Mouse (Mus musculus) erythroblast, embryonic 14.5 days (primary cell): ENCODE results near the gene Col25a1. TPM values are rescaled to one million over a fixed set of nuclear protein-coding genes. Genes with fewer than 3 reads are reported as not detected.

ENCODE experiments used
- H3K27me3 ChIP-seq: 2 replicates; pipeline ENCODE4 v1.6.1; 2012; ENCODE audit warnings: inconsistent platforms; ENCODE audit not compliant: control insufficient read depth
- H3K36me3 ChIP-seq: 2 replicates; pipeline ENCODE4 v1.6.1; 2012; ENCODE audit warnings: mild to moderate bottlenecking, inconsistent platforms; ENCODE audit not compliant: control insufficient read depth
- H3K4me1 ChIP-seq: 2 replicates; pipeline ENCODE4 v1.6.1; 2012; ENCODE audit warnings: inconsistent platforms; ENCODE audit not compliant: control insufficient read depth
- H3K4me3 ChIP-seq: replicated peaks from 2 replicates; pipeline ENCODE3; 2012; ENCODE audit warnings: moderate library complexity, mild to moderate bottlenecking, inconsistent platforms
- H3K9me3 ChIP-seq: 2 replicates; pipeline ENCODE4 v1.6.1; 2012; ENCODE audit warnings: low read length, inconsistent platforms, mixed read lengths; ENCODE audit not compliant: control insufficient read depth
- GATA1 ChIP-seq: IDR thresholded peaks from 2 replicates; pipeline ENCODE4 v1.6.1; 2012; ENCODE audit warnings: low read length, inconsistent platforms, mixed read lengths
- TAL1 ChIP-seq: IDR thresholded peaks from 3 replicates; pipeline ENCODE4 v1.6.1; 2012; ENCODE audit warnings: low read length, inconsistent platforms, mixed read lengths
- polyA plus RNA-seq: library from polyadenylated mRNA; stranded (reverse); fragments of >175 nt; gene quantifications from 2 replicates; pipeline ENCODE4 v1.2.3, GENCODE M21; 2012

Col25a1 gene
- polyA plus RNA-seq, 1 experiment = 0.01 TPM

DNA sequence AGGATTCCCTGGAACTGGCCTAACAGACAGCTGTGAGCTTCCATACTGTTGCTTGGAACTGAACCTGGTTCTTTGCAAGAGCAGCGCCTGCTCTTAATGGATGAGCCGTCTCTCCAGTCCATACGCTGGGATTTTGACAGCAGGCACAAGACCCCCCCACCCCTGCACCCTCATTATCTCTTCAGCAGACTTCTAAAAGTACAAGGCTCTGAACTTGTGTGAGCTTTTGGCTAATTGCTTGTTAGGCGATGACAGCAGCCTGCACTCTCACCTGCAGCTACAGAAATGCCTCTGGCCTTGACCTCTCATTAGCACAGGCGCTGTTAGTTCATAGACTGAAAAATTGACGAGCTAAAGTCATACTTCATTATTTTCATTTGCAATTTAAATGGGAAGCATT, 14.4 kb upstream of the Col25a1 start:
- Histone ChIP-seq H3K36me3 (no peaks in the 10 kb centered on the region), H3K27me3 (no peaks in the 10 kb centered on the region), H3K4me1 (no peaks in the 10 kb centered on the region), H3K4me3 (no peak overlapping the region), H3K9me3 (no peaks in the 10 kb centered on the region)
- TF ChIP-seq GATA1 (no peak), TAL1 (no peak)

DNA sequence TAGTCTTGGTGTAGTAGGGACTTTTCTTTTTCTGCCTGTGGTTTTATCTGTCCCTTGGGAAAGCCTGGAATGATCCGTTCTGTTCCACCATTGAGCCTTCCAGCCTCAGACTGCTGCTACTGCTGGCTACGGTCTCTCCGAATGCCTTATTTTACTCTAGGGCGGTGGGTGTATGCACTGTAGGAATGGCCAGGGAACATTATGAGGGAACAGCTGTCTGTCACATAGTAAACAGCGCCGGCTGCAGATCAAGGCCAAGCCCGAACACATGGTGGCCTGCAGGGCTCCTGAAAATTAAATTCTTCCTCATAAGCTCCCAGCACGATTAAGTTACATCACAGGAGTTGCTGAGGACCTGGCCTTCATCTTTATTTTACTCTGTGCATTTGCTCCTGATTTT, 3.5 kb upstream of the Col25a1 start:
- Histone ChIP-seq H3K36me3 (no peaks in the 10 kb centered on the region), H3K9me3 (peaks cover 3% of the 10 kb centered on the region; the same call in 1 of the 2 replicates), H3K4me3 (no peak overlapping the region), H3K4me1 (no peaks in the 10 kb centered on the region), H3K27me3 (no peaks in the 10 kb centered on the region)
- TF ChIP-seq TAL1 = no peak
- TF ChIP-seq GATA1 = no peak

GRCm38 (mm10) chr3:130128564-130128963, 2.7 kb upstream of the Col25a1 start:
- Histone ChIP-seq H3K4me3 (no peak overlapping the region), H3K27me3 (no peaks in the 10 kb centered on the region), H3K36me3 (no peaks in the 10 kb centered on the region), H3K9me3 (peaks cover 3% of the 10 kb centered on the region; the same call in 1 of the 2 replicates), H3K4me1 (no peaks in the 10 kb centered on the region)
- TF ChIP-seq TAL1 (no peak), GATA1 (no peak)

- no peak overlapping the region for H3K4me3 ChIP-seq
- H3K36me3 ChIP-seq = no peaks in the 10 kb centered on the region
- H3K4me1 ChIP-seq = no peaks in the 10 kb centered on the region
- TF ChIP-seq TAL1 = no peak
- no peak for TF ChIP-seq GATA1
- H3K27me3 ChIP-seq = no peaks in the 10 kb centered on the region
- no peaks in the 10 kb centered on the region for H3K9me3 ChIP-seq
These were observed 1.6 kb upstream of the Col25a1 start for GRCm38 (mm10) chr3:130129635-130130206.

GRCm38 (mm10) chr3:130137204-130137603, 5.9 kb downstream of the Col25a1 start:
- H3K4me1 ChIP-seq = no peaks in the 10 kb centered on the region
- H3K36me3 ChIP-seq = no peaks in the 10 kb centered on the region
- H3K27me3 ChIP-seq = no peaks in the 10 kb centered on the region
- H3K9me3 ChIP-seq = peaks cover 11% of the 10 kb centered on the region
- no peak overlapping the region for H3K4me3 ChIP-seq
- TF ChIP-seq GATA1 (no peak), TAL1 (no peak)

DNA sequence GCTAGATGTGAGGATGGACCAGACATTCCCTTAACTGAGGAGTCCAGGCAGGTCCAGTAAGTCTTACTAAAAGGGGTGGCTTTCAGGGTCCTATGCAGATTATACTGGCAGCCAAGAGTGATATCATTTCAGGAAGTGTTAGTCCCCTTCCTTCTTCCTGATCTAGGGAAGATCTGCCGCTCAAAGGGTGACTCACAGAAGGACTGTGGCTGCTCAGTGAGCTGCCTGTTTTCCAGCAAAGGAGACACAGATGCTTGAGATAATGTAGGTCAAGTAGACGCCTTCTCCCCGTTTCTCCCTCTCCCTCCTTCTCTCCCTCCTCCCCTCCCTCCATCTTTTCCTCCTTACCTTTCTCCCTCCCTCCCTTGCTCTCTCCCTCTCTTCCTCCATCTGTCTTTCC, 6.3 kb downstream of the Col25a1 start:
- Histone ChIP-seq H3K27me3 (no peaks in the 10 kb centered on the region), H3K4me3 (no peak overlapping the region), H3K36me3 (no peaks in the 10 kb centered on the region), H3K4me1 (no peaks in the 10 kb centered on the region), H3K9me3 (peaks cover 15% of the 10 kb centered on the region)
- TF ChIP-seq TAL1 (no peak), GATA1 (no peak)

- no peaks in the 10 kb centered on the region for H3K36me3 ChIP-seq
- H3K9me3 ChIP-seq = peaks cover 10% of the 10 kb centered on the region
- H3K27me3 ChIP-seq = no peaks in the 10 kb centered on the region
- H3K4me3 ChIP-seq = no peak overlapping the region
- H3K4me1 ChIP-seq = no peaks in the 10 kb centered on the region
- TF ChIP-seq TAL1 = no peak
- no peak for TF ChIP-seq GATA1
These were observed 14.6 kb downstream of the Col25a1 start for GRCm38 (mm10) chr3:130145874-130146273.

GRCm38 (mm10) chr3:130147827-130148226, 16.5 kb downstream of the Col25a1 start:
- no peaks in the 10 kb centered on the region for H3K36me3 ChIP-seq
- no peaks in the 10 kb centered on the region for H3K27me3 ChIP-seq
- TF ChIP-seq TAL1 (no peak), GATA1 (no peak)
- H3K4me1 ChIP-seq = no peaks in the 10 kb centered on the region
- H3K9me3 ChIP-seq = peaks cover 2% of the 10 kb centered on the region
- H3K4me3 ChIP-seq = no peak overlapping the region

- TF ChIP-seq GATA1 = no peak
- no peak for TF ChIP-seq TAL1
- Histone ChIP-seq H3K27me3 (no peaks in the 10 kb centered on the region), H3K36me3 (no peaks in the 10 kb centered on the region), H3K9me3 (no peaks in the 10 kb centered on the region), H3K4me1 (no peaks in the 10 kb centered on the region), H3K4me3 (no peak overlapping the region)
These were observed 17.9 kb downstream of the Col25a1 start for GRCm38 (mm10) chr3:130149180-130149579.

DNA sequence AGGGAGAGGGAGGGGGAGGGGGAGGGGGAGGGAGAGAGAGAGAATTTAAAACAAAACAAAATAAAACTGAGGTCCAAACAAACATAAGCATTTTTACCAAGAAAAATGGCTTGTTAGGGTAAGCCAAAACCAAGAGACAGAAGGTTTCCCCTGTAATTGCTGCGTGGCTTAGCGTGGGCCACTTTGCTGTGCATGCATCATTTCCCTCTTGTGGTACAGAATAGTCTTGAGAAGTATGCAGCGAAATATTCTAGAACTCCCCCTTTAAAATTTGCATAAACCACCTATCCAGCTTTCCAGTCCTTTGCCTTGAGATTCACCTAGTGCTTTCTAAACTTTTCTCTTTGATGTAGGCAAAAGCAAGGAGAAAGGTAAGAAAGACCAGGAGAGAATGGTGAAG, 21.8 kb downstream of the Col25a1 start:
- H3K27me3 ChIP-seq = no peaks in the 10 kb centered on the region
- no peaks in the 10 kb centered on the region for H3K4me1 ChIP-seq
- no peaks in the 10 kb centered on the region for H3K36me3 ChIP-seq
- H3K4me3 ChIP-seq = no peak overlapping the region
- no peaks in the 10 kb centered on the region; the same call in 1 of the 2 replicates for H3K9me3 ChIP-seq
- TF ChIP-seq TAL1 = no peak
- no peak for TF ChIP-seq GATA1
